Mouse (Mus musculus) lung, adult 2 months (tissue): ENCODE results near the gene Usp44. TPM values are rescaled to one million over a fixed set of nuclear protein-coding genes. Genes with fewer than 3 reads are reported as not detected.
"Not testable (repeated sequence)": the region's sequence is repeated elsewhere in the genome, so short reads cannot be mapped to it uniquely, and the experiment has no call there.

ENCODE experiments used
- DNase-seq: peaks from one replicate; pipeline ENCODE4 v3.0.0; 2022
- H3K4me1 ChIP-seq: fragments of 200-500 bp; 2 replicates; pipeline ENCODE4 v1.6.1; 2011; ENCODE audit warnings: low read length; ENCODE audit not compliant: control insufficient read depth, insufficient read depth
- H3K4me3 ChIP-seq: fragments of 200-500 bp; replicated peaks from 2 replicates; pipeline ENCODE3; 2011; ENCODE audit warnings: low read depth, mild to moderate bottlenecking, control low read depth, low read length; ENCODE audit errors: extremely low read depth
- CTCF ChIP-seq: fragments of 200-500 bp; IDR thresholded peaks from 2 replicates; pipeline ENCODE4 v1.5.1; 2011; ENCODE audit warnings: mild to moderate bottlenecking, low read length, control low read depth; ENCODE audit not compliant: insufficient read depth
- POLR2A ChIP-seq: fragments of 200-500 bp; IDR thresholded peaks from 2 replicates; pipeline ENCODE4 v1.6.1; 2011; ENCODE audit warnings: low read depth, mild to moderate bottlenecking, control low read depth, low read length, borderline replicate concordance; ENCODE audit errors: extremely low read depth
- WGBS: fragments of 180-500 bp; shearing (Covaris S2); methylation state at CpG from one replicate; pipeline ENCODE4 v1.1.7; 2018; 5-methylcytosine and 5-hydroxymethylcytosine counted together
- polyA plus RNA-seq: library from polyadenylated mRNA; depleted of rRNA; stranded (reverse); fragments of >200 nt; gene quantifications from 2 replicates; pipeline ENCODE4 v1.2.3, GENCODE M21; 2012; rRNA removed

Usp44 gene
- 0.24 and 0.37 TPM in 2 replicates for polyA plus RNA-seq

GRCm38 (mm10) chr10:93830931-93831729 is at the start of gene Usp44:
Gene Usp44 (plus strand): TSS chr10:93831555.
- WGBS: 34% methylated on average over 22 of the region's 22 CpGs
- no peak for DNase-seq

GRCm38 (mm10) chr10:93783216-93784013 is 47.9 kb upstream of the Usp44 start:
- TF ChIP-seq POLR2A: no peak
- no peak for TF ChIP-seq CTCF
- Histone ChIP-seq H3K4me3 (no peak overlapping the region), H3K4me1 (no peaks in the 10 kb centered on the region)
- 57% methylated on average over 15 of the region's 15 CpGs for WGBS
- DNase-seq: no peak

More at GRCm38 (mm10) chr10:93830931-93831729, at the start of gene Usp44:
- TF ChIP-seq CTCF: no peak
- no peak for TF ChIP-seq POLR2A
- Histone ChIP-seq H3K4me3 (peak within 1 kb of the TSS; percentile 13), H3K4me1 (peaks cover 4% of the 10 kb centered on the region; the same call in 1 of the 2 replicates)

GRCm38 (mm10) chr10:93799711-93800362 is 31.5 kb upstream of the Usp44 start:
- 55% methylated on average over 8 of the region's 8 CpGs for WGBS
- TF ChIP-seq CTCF (no peak), POLR2A (no peak)
- Histone ChIP-seq H3K4me1 (0 out of 2 replicates have a peak, but pooled peaks cover 3% of the 10 kb centered on the region), H3K4me3 (no peak overlapping the region)
- DNase-seq: no peak

- DNase-seq: no peak
- no peak overlapping the region for H3K4me3 ChIP-seq
- no peak for TF ChIP-seq POLR2A
- 0 out of 2 replicates have a peak, but pooled peaks cover 3% of the 10 kb centered on the region for H3K4me1 ChIP-seq
- WGBS: 58% methylated on average over 4 of the region's 4 CpGs
Observed at GRCm38 (mm10) chr10:93800363-93800722, 31.0 kb upstream of the Usp44 start.

- Histone ChIP-seq H3K4me3 (no peak overlapping the region), H3K4me1 (0 out of 2 replicates have a peak, but pooled peaks cover 3% of the 10 kb centered on the region)
- 83% methylated on average over 5 of the region's 5 CpGs for WGBS
- DNase-seq: no peak
- TF ChIP-seq CTCF: no peak
- TF ChIP-seq POLR2A: no peak
Observed at GRCm38 (mm10) chr10:93800895-93801294, 30.5 kb upstream of the Usp44 start.

- WGBS: 57% methylated on average over 6 of the region's 6 CpGs
- no peak for DNase-seq
- Histone ChIP-seq H3K4me1 (0 out of 2 replicates have a peak, but pooled peaks cover 3% of the 10 kb centered on the region), H3K4me3 (no peak overlapping the region)
- TF ChIP-seq POLR2A: no peak
- no peak for TF ChIP-seq CTCF
Observed at GRCm38 (mm10) chr10:93803199-93803598, 28.2 kb upstream of the Usp44 start.

- 88% methylated on average over 8 of the region's 8 CpGs for WGBS
- H3K4me3 ChIP-seq, DNase-seq, H3K4me1 ChIP-seq: not testable (repeated sequence)
Observed at GRCm38 (mm10) chr10:93809438-93809837, 21.9 kb upstream of the Usp44 start.

GRCm38 (mm10) chr10:93810590-93811185 is 20.7 kb upstream of the Usp44 start:
- Histone ChIP-seq H3K4me1 (no peaks in the 10 kb centered on the region), H3K4me3 (no peak overlapping the region)
- WGBS: 55% methylated on average over 7 of the region's 7 CpGs
- DNase-seq: no peak
- TF ChIP-seq CTCF: no peak
- TF ChIP-seq POLR2A: no peak

- WGBS: 70% methylated on average over 7 of the region's 7 CpGs
- TF ChIP-seq POLR2A: no peak
- no peak for TF ChIP-seq CTCF
Observed at GRCm38 (mm10) chr10:93812098-93812497, 19.3 kb upstream of the Usp44 start.

GRCm38 (mm10) chr10:93812774-93813415 is 18.5 kb upstream of the Usp44 start:
- peak; percentile 68 for DNase-seq
- H3K4me1 ChIP-seq: no peaks in the 10 kb centered on the region
- WGBS: 8% methylated on average over 10 of the region's 10 CpGs
- TF ChIP-seq CTCF: peak; percentile 83
- TF ChIP-seq POLR2A: no peak
- H3K4me3 ChIP-seq: no peak overlapping the region

More at GRCm38 (mm10) chr10:93812098-93812497, 19.3 kb upstream of the Usp44 start:
- no peak overlapping the region for H3K4me3 ChIP-seq
- DNase-seq: no peak
- no peaks in the 10 kb centered on the region for H3K4me1 ChIP-seq
